Mouse (Mus musculus) lung, embryonic 15.5 days (tissue): ENCODE measurements around the gene Runx2. TPM values are rescaled to one million over a fixed set of nuclear protein-coding genes. Genes with fewer than 3 reads are reported as not detected.

Experiments used
- ATAC-seq: fragments of 200-750 bp; cut with Nextera tagmentation; 2 replicates; pipeline ENCODE4 v1.8.0; 2017; ENCODE audit warnings: moderate number of reproducible peaks, borderline replicate concordance; ENCODE audit not compliant: low FRiP score, low TSS enrichment; ENCODE audit errors: extremely low read depth
- H3K27ac ChIP-seq: fragments of 300-500 bp; sonication (generic); 2 replicates; pipeline ENCODE4 v1.5.1; 2015; ENCODE audit warnings: moderate library complexity, mild to moderate bottlenecking, inconsistent platforms
- H3K27me3 ChIP-seq: fragments of 300-500 bp; sonication (generic); 2 replicates; pipeline ENCODE4 v1.6.1; 2015; ENCODE audit warnings: inconsistent platforms
- H3K36me3 ChIP-seq: fragments of 300-500 bp; sonication (generic); 2 replicates; pipeline ENCODE4 v1.6.1; 2015; ENCODE audit warnings: inconsistent platforms
- H3K4me1 ChIP-seq: fragments of 300-500 bp; sonication (generic); 2 replicates; pipeline ENCODE4 v1.6.1; 2015; ENCODE audit warnings: inconsistent platforms
- H3K4me2 ChIP-seq: fragments of 300-500 bp; sonication (generic); 2 replicates; pipeline ENCODE4 v1.6.1; 2015; ENCODE audit warnings: inconsistent platforms, mild to moderate bottlenecking, moderate library complexity
- H3K4me3 ChIP-seq: fragments of 300-500 bp; sonication (generic); 2 replicates; pipeline ENCODE4 v1.5.1; 2015; ENCODE audit warnings: mild to moderate bottlenecking, inconsistent platforms
- H3K9ac ChIP-seq: fragments of 300-500 bp; sonication (generic); 2 replicates; pipeline ENCODE4 v1.6.1; 2015; ENCODE audit warnings: inconsistent platforms
- H3K9me3 ChIP-seq: fragments of 300-500 bp; sonication (generic); 2 replicates; pipeline ENCODE4 v1.6.1; 2016; ENCODE audit warnings: inconsistent platforms
- WGBS: fragments of 180-500 bp; shearing (Covaris S2); methylation state at CpG from one replicate; pipeline ENCODE4 v1.1.7; 2015; 5-methylcytosine and 5-hydroxymethylcytosine counted together
- polyA plus RNA-seq: library from polyadenylated mRNA; unstranded; fragments of >200 nt; fragmentation: Nextera tagmentation; extraction: Ambion mirVana; gene quantifications from 2 replicates; pipeline ENCODE4 v1.2.1, GENCODE M21; 2015

Runx2 gene
- polyA plus RNA-seq, 1 experiment from 2014 or later, result 0.80 TPM

DNA sequence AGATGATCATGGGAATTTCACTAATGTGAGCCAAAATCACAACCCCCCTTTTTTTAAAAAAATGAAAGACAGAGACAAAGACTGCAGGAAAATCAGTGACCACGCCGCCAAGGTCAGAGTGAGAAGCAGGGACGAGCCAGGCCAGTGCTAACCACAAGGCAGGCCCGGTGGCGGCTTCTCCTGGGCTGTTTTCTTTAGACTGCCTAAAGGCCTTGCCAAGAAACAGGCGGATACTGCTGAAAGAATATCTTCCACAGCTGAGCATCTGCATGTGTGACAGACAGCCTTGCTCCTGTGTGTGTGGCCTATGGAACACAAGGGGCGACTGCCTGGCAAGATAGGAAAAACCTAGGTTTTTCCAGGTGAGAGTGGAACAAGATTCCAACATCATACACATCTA, 136.8 kb downstream of the Runx2 start:
- no peak overlapping the region for H3K4me2 ChIP-seq
- H3K27me3 ChIP-seq, result no peaks in the 10 kb centered on the region
- no peaks in the 10 kb centered on the region for H3K36me3 ChIP-seq
- ATAC-seq, result peak; percentile 35; the same call in 1 of the 2 replicates
- H3K4me3 ChIP-seq, result no peak overlapping the region
- no peaks in the 10 kb centered on the region for H3K4me1 ChIP-seq
- no peak overlapping the region for H3K9ac ChIP-seq
- 50% methylated on average over 7 of the region's 7 CpGs for WGBS
- no peaks in the 10 kb centered on the region for H3K9me3 ChIP-seq
- H3K27ac ChIP-seq, result no peak overlapping the region

DNA sequence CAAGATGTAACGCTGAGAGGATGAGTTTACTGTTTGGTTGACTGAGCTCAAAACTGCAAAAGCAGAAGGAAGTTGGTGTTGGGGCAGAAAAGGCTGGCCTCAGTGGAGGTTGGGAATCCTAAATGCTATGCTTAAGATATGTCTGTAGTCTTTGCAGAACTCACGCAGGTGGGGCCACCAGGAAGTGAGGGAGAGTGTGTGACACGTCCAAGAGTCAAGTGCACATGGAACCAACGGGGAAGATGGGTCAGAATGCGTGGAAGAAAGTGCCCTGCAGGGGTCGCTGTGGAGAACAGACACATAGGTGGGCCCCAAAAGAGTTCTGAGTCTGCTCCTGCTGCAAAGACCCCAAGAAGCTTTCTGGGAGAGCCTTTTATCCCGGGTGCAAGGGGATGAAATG, 141.8 kb downstream of the Runx2 start:
- 66% methylated on average over 7 of the region's 7 CpGs for WGBS
- Histone ChIP-seq H3K4me1 (peaks cover 10% of the 10 kb centered on the region), H3K27me3 (no peaks in the 10 kb centered on the region), H3K9me3 (no peaks in the 10 kb centered on the region), H3K9ac (no peak overlapping the region), H3K27ac (no peak overlapping the region), H3K4me2 (no peak overlapping the region), H3K4me3 (no peak overlapping the region), H3K36me3 (no peaks in the 10 kb centered on the region)
- ATAC-seq, result no peak

DNA sequence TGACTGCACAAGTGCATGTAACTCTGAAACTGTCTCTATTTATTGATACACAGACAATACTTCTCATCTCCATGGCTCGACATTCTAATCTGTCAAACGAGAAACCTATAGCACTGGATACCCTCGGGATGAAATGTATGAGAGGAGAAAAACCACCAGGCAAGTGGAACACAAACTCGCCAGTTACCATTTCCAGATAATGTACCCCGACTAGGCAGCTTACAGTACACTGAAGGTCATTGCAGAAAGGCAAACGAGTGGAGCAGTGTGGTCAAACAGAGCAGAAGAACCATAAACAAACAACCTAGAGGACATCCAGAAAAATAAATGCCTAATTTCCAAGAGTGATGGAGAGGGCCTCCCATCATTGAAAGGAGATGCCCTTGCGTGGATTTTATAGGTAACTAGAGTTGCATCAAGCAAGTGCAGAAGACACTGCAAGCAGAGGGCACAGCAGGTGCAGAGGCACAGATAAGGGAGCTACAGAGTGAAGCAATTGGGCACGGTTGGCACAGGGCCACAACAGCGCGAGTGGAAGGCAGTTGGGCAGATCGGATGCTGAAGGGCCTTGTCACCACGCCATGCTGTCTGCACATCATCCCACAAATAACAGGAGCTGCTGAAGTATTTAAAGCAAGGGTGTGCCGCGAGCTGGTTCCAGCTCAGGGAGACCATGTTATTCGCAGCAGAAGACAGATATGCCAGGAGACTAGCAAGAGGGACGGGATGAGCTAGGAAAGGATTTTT, 142.5 kb downstream of the Runx2 start:
- Histone ChIP-seq H3K4me2 (no peak overlapping the region), H3K9me3 (no peaks in the 10 kb centered on the region), H3K27ac (no peak overlapping the region), H3K36me3 (no peaks in the 10 kb centered on the region), H3K27me3 (no peaks in the 10 kb centered on the region), H3K4me3 (no peak overlapping the region), H3K9ac (no peak overlapping the region), H3K4me1 (peaks cover 10% of the 10 kb centered on the region)
- no peak for ATAC-seq
- WGBS, result 78% methylated on average over 16 of the region's 16 CpGs

DNA sequence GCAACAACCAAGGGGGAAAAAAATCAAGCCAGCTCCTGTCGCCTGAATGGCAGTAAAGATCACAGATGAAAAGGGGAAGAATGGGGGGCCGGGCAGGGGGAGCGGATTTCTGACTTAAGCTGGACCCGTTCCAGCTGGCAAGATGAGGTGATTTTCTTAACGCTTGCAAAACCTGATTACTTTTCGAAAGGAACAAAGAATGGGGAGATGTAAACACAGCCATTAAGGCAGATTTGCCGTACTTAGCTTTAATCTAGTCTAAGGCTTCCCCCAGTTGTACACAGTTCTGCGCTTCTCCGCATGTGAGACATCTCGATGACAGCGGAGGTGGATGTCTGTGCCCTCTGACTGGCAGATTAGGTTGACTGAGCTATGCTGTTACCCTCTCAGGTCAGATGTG, 144.6 kb downstream of the Runx2 start:
- Histone ChIP-seq H3K4me3 (no peak overlapping the region), H3K4me2 (peak overlapping the region; percentile 42), H3K4me1 (peaks cover 10% of the 10 kb centered on the region), H3K27me3 (no peaks in the 10 kb centered on the region), H3K36me3 (no peaks in the 10 kb centered on the region), H3K9me3 (no peaks in the 10 kb centered on the region), H3K9ac (no peak overlapping the region), H3K27ac (no peak overlapping the region)
- no peak for ATAC-seq
- 13% methylated on average over 11 of the region's 11 CpGs for WGBS

DNA sequence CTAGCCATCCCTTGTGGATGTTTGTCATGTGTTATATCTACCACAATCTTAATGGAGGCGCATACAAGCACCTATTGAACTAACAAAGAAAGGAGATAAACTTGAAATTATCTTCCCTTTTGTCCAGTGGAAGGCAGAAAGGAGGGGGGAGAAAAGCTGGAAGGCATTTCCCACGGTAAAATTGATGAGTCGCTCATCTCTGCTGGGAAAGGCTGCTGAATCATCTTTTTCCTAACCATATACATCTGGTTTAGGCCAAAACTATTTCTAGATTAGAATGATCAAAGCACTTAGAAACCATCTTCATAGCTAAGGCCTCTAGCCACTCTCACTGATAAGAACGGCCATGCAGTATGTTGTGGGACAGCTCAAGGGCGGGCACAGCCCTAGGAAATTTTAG, 147.3 kb downstream of the Runx2 start:
- Histone ChIP-seq H3K27ac (no peak overlapping the region), H3K9me3 (no peaks in the 10 kb centered on the region), H3K4me1 (peaks cover 10% of the 10 kb centered on the region), H3K9ac (no peak overlapping the region), H3K4me3 (no peak overlapping the region), H3K36me3 (no peaks in the 10 kb centered on the region), H3K4me2 (no peak overlapping the region), H3K27me3 (no peaks in the 10 kb centered on the region)
- WGBS, result 64% methylated on average over 5 of the region's 5 CpGs
- no peak for ATAC-seq

DNA sequence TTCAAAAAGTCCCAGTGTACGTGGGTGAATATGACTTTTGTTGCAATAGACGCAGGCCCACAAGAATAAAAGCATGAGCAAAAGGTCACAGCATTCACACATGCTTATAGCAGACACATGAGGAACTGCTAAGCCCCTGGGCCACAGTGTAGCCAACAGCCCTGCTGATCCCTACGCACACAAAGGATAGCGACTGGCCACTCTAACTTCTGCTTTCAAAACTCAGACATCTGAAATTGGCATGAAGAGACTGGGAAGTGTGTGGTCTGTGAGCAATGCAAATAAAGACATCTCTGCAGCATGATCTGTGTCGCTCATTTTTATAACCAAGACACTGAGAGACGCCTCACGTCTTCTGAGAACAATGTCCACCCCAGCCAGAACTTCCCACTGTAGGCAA, 150.7 kb downstream of the Runx2 start:
- Histone ChIP-seq H3K27ac (no peak overlapping the region), H3K4me3 (no peak overlapping the region), H3K27me3 (no peaks in the 10 kb centered on the region), H3K9me3 (no peaks in the 10 kb centered on the region), H3K4me2 (no peak overlapping the region), H3K9ac (no peak overlapping the region), H3K4me1 (no peaks in the 10 kb centered on the region), H3K36me3 (no peaks in the 10 kb centered on the region)
- no peak for ATAC-seq
- WGBS, result 79% methylated on average over 7 of the region's 7 CpGs

DNA sequence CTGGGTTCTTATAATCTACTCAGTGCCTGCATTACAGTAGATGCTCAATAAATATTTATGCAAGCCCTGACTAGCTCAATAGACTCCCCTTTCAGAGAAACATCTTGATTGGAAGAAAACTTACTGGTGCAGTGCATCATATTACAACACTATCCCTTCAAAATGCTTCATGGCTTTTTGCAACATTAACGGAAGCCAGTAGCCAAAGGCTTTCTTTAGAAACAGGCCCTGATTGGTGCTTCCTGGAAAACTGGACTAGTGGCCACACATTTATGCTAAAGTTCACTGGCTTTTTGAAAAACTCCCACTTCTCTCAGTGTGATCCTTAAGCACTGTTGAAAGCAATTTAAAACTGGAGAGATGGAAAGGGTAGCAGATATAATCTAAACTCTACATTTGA, 151.4 kb downstream of the Runx2 start:
- Histone ChIP-seq H3K9me3 (no peaks in the 10 kb centered on the region), H3K27me3 (no peaks in the 10 kb centered on the region), H3K36me3 (no peaks in the 10 kb centered on the region), H3K27ac (no peak overlapping the region), H3K4me3 (no peak overlapping the region), H3K4me1 (no peaks in the 10 kb centered on the region), H3K4me2 (no peak overlapping the region), H3K9ac (no peak overlapping the region)
- ATAC-seq, result no peak
- 66% methylated on average over 1 of the region's 1 CpGs for WGBS

DNA sequence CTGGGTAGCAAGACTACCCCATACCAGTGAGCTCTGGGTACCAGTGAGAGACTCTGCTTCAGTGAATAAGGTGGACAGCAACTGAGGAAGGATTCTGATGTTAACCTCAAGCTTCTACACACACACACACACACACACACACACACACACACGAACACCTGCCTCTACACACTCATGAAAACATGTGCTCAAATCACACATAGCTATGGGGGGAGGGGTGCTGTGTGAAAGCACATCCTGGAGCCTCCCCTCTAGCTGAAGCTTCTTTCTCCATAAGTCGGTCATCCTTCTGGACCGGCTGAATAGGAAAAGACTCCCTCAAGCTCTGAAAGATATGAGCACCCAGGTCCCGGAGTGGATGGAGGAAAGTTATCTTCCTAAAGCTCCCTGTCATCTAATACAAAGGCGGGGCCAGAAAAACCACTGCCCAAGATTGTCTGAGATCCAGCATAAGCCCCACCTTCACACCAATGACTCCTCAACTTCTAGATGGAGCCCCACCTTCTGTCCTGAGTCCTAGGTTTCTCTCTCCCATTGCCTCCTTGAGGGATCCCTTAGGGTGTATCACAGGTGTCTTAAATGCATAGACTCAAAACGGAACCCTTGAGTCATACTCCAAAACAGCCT, 152.4 kb downstream of the Runx2 start:
- no peaks in the 10 kb centered on the region for H3K36me3 ChIP-seq
- no peak overlapping the region for H3K4me2 ChIP-seq
- no peaks in the 10 kb centered on the region for H3K9me3 ChIP-seq
- no peak overlapping the region for H3K9ac ChIP-seq
- H3K27me3 ChIP-seq, result no peaks in the 10 kb centered on the region
- H3K27ac ChIP-seq, result no peak overlapping the region
- WGBS, result 84% methylated on average over 6 of the region's 6 CpGs
- no peaks in the 10 kb centered on the region for H3K4me1 ChIP-seq
- H3K4me3 ChIP-seq, result no peak overlapping the region
- no peak for ATAC-seq

DNA sequence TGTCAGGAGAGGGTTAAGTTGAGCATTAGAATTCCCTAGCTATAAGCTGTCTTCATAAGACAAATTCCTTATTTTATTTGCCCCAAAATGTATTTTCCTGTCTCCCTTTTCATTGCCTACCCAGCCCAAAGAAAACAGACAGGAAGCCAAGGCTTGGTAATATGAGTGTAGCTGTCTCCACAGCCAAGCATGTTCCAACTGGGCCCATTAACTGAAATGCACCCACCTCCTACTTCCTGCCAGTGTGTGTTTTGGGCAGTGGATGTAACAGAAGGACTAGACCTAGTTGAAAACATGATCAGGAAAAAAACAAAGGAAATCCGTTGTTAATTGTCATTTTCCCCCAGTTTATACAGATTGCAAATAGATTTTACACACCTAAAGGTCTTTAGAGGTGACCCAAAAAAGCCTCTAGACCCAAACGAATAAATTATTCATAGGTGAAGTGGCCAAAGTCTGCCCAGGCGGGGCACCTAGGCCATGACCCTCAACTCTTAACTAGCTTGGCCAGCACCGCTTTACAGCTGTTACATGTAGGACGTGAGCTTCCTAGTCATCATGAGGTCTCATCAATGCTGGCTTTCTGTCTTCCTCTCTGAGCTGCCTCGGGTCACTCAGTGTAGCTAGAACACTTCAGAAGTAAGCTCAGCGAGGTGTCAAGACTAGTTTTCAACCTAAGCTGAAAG, 154.3 kb downstream of the Runx2 start:
- ATAC-seq, result no peak
- WGBS, result 63% methylated on average over 7 of the region's 7 CpGs
- H3K9ac ChIP-seq, result no peak overlapping the region
- no peaks in the 10 kb centered on the region for H3K9me3 ChIP-seq
- no peak overlapping the region for H3K4me3 ChIP-seq
- no peaks in the 10 kb centered on the region for H3K27me3 ChIP-seq
- no peak overlapping the region for H3K27ac ChIP-seq
- H3K4me1 ChIP-seq, result no peaks in the 10 kb centered on the region
- H3K4me2 ChIP-seq, result no peak overlapping the region
- no peaks in the 10 kb centered on the region for H3K36me3 ChIP-seq

DNA sequence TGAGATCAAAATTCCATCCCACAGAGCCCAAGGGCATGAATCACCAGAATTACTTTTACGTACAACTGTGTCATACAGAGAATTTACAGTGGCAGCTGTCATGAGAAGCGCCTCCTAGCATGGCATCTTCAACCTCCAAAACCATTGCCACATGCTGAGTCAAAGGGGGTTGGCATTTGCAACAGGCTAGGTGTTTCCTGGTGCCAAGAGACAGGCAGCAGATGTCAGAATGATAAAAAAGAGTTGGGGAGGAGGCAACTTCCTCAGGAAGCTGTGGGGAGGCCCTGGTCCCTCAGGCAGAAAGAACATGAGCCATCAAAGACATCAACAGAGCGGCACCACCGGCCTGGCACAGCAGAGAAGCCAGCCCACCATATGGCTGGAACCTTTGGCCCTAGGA, 160.1 kb downstream of the Runx2 start:
- H3K9me3 ChIP-seq, result no peaks in the 10 kb centered on the region
- no peak overlapping the region for H3K4me3 ChIP-seq
- H3K4me1 ChIP-seq, result no peaks in the 10 kb centered on the region
- H3K4me2 ChIP-seq, result no peak overlapping the region
- ATAC-seq, result no peak
- H3K27ac ChIP-seq, result no peak overlapping the region
- no peaks in the 10 kb centered on the region for H3K36me3 ChIP-seq
- no peak overlapping the region for H3K9ac ChIP-seq
- H3K27me3 ChIP-seq, result no peaks in the 10 kb centered on the region
- 75% methylated on average over 4 of the region's 4 CpGs for WGBS

DNA sequence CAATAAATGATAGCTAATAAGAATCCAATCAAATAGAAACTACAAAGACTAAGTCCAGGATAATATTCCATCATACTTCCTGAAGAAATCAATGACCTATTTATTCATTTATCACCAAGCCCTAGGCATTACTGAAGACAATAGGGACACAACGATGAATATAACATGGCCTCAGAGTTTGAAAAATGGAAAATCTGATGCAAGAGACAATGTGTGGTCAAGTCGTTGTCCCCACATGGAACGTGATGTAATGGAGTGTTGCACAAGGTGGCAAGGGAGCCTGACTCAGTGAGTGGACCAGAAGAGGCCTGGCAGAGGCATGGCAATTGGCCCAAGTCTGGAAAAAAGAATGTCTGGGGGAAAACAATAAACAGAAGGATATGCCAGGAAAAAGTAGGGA, 161.5 kb downstream of the Runx2 start:
- Histone ChIP-seq H3K27me3 (0 out of 2 replicates have a peak, but pooled peaks cover under 1% of the 10 kb centered on the region), H3K36me3 (no peaks in the 10 kb centered on the region), H3K27ac (no peak overlapping the region), H3K4me3 (no peak overlapping the region), H3K4me1 (no peaks in the 10 kb centered on the region; the same call in 1 of the 2 replicates), H3K9me3 (no peaks in the 10 kb centered on the region), H3K4me2 (no peak overlapping the region), H3K9ac (no peak overlapping the region)
- no peak for ATAC-seq
- WGBS, result 85% methylated on average over 3 of the region's 3 CpGs

DNA sequence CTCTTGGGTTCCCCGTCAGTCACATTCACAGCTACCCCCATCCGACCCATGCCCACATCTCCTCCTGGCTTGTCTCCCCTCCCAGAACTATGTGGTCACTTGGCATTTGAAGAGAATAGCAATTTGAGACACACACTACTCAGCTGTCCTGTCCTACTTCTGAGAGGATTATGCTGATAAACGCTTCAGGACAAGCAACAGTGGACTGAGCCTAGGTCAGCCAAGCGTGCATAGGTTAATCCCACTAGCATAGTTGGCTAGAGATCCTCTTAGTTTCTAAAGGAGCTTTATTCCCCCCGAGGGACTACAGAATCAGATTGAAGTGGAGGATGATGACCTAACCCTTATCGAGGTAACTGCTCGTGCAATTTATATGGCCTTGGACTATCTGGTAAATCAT, 162.5 kb downstream of the Runx2 start:
- Histone ChIP-seq H3K36me3 (no peaks in the 10 kb centered on the region), H3K4me2 (no peak overlapping the region), H3K27me3 (0 out of 2 replicates have a peak, but pooled peaks cover 3% of the 10 kb centered on the region), H3K4me3 (no peak overlapping the region), H3K9me3 (no peaks in the 10 kb centered on the region), H3K9ac (no peak overlapping the region), H3K27ac (no peak overlapping the region), H3K4me1 (no peaks in the 10 kb centered on the region; the same call in 1 of the 2 replicates)
- ATAC-seq, result no peak
- WGBS, result 81% methylated on average over 7 of the region's 7 CpGs
